Mouse (Mus musculus) layer of hippocampus, postnatal 10 days (tissue): Measurements from ENCODE around the gene Pmpcb. TPM values are rescaled to one million over a fixed set of nuclear protein-coding genes. Genes with fewer than 3 reads are reported as not detected.
"Not testable (repeated sequence)": the region's sequence is repeated elsewhere in the genome, so short reads cannot be mapped to it uniquely, and the experiment has no call there.

ENCODE experiments used
- DNase-seq, 2 experiments: peaks; one replicate each; pipeline ENCODE4 v3.0.0; 2021; ENCODE audit warnings: low spot score in 2 of 2
- long read RNA-seq: library from polyadenylated mRNA; stranded (forward); transcript quantifications from one replicate; pipeline ENCODE4 v2.0.0, GENCODE M21; 2023
- total RNA-seq, 2 experiments: library from RNA; stranded (reverse); gene quantifications; 2 replicates each; pipeline ENCODE4 v1.2.3; 2021

Gene Pmpcb
- total RNA-seq = 10 to 100 TPM; 64.6 to 66.2 TPM
- long read RNA-seq, transcript Pmpcb-201 (13 exons, 1,615 nt) = major isoform, 31 of 43 reads
- long read RNA-seq, partial matches to known transcripts = 4 of 43 reads
- long read RNA-seq, other reads (novel, unspliced or antisense) = 8 of 43 reads

DNA sequence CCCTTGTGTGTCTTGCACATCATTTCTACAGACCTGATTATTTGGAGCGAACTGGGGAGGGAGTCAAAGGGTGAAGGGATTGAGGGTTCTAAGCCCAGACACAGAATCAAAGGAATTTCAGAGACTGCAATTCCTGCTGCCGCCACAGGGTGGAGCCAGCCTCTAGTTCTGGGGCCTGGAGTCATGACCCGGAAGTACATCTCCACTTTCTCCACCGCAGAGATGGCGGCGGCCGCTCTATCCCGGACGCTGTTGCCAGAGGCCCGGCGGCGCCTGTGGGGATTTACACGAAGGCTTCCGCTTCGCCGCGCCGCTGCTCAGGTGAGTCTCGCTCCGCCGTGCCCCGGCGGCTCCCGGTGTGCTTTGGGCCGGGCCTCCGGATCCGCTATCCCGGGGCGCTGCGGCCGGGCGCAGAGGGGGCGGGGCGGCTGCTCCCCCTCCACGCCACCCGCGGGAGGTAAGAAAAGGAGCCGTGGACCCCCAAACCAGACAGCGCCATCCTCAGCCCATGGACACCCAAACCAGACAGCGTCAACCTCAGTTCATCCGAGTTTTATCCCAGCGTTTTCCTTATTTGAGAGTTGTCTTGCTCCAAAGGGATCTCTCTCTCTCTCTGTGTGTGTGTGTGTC is at the start of gene Pmpcb:
Gene Pmpcb, plus strand, starts transcription at position 186 of the 630 bp plus-strand sequence.
- peak; percentile 91 to 92 for DNase-seq

DNA sequence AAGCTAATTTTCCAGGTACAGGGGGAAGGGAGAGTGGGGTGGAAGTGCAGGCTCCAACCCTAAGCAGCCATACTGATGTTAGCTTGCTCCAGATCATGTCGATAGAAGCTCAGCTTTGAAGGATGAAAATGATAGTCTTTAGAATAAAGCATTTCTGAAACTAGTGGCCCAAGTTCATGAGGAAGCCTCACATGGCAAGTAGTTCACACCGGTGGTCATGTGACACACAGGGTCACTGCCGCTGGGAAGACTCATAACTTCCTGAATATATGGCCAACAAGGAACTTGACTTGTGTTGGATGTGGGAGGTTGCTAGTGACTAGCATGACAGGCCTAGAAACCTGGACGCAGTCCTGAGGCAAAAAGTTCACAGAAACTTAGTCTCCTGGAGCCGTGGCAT is 44.7 kb upstream of the Pmpcb start:
- no peak for DNase-seq

DNA sequence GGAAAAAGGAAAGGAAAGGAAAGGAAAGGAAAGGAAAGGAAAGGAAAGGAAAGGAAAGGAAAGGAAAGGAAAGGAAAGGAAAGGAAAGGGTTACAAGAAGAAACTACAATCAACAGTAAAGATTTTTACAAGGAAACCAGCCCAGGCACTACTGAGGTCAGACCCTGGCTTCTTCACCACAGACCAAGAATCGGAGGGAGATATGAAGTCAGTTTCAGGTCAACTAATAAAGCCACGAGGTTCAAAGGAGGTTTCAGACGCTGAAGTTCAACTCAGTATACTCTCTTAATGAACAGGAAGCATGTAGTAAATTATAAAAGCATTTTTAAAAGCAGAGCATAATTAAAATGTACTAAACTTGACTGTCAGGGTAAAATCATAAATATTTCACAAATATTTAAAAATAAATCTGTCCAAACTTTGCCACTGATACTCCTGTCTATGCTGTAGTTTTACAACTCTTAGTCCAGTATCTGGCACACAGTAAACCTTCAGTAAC is 43.5 kb upstream of the Pmpcb start:
- no peak for DNase-seq

DNA sequence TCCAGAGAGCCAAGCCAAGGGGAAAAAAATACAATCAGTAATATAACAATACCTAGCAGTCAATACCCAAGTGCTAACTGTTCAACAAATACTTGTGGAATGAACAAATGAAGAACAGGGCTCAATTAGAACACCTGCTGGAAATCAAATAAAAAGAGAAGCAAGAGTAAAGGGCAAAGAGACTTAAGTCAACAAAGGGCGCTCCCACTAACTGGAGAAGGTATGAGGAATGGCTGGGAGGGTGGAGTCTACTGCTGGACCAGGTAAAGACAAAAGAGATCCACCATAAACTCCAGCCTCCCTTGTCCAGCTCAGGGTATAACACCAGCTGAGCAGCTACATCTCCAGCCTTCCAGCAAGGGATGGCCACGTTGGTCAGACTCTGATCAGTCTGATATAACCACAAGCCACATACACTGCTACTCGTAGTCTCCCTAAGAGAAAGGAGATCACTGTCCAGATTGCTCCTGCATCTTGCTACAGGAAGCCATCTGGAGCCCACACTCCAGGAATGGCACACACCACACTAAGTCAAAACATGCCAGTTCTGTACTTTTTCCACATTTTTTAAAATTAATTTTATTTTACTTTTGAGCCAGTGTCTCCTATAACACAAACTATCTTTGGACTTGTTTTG is 42.0 kb upstream of the Pmpcb start:
- no peak for DNase-seq

DNA sequence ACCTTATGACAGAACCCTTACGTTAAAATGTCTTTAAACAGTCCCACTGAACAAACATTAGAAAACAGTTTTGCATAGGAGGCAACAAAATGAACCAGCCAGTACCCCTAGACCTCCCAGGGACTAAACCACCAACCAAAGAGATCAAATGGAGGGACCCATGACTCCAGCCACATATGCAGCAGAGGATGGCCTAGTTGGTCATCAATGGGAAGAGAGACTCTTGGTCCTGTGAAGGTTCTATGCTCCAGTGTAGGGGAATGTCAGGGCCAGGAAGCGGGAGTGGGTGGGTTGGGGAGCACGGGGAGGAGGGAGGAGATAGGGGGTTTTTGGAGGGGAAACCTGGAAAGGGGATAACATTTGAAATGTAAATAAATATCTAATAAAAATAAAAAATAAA is 37.4 kb upstream of the Pmpcb start:
- not testable (repeated sequence) for DNase-seq

DNA sequence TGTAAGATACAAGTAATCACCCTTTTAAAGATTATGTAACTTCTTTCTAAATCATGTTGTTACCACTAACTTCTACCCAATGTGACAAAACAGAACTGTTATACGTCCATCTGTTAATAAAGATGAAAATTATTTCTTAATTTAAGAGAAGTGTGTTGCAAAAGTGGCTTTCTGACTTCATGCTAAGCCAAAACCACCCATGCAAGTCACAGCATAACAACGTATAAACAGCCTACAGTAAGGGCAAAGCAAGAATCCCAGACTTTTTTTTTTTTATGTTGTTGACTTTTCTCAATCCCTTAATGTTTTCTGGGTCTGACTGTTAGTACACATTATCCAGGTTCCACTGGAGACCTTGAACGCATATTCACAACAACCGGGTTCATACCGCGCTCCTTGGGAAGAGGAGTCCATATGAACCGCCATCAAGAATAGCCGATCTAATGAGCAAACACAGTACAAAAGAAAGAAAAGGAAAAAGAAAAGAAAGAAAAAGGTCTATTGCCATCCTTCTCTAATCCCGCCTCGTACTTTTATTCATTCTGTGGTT is 36.6 kb upstream of the Pmpcb start:
- no peak for DNase-seq

DNA sequence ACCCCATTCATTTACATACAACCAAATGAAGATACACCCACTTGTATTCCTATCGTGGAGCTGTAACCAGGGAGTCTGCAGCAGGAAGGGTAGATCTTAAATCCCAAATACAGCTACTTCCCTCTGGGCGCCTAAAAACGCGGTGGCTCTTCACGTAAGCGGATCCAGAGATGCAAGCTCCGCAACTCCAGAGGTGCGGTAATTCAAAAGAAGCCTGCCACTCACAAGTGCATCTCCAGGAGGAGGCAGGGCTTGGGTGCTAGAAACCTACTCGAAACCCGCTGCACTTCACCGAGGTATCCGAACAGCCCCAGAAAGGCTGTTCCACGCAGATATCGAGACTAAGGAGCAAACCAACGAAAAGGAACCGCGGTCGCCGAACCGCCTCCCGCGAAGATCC is 36.0 kb upstream of the Pmpcb start:
- no peak for DNase-seq

DNA sequence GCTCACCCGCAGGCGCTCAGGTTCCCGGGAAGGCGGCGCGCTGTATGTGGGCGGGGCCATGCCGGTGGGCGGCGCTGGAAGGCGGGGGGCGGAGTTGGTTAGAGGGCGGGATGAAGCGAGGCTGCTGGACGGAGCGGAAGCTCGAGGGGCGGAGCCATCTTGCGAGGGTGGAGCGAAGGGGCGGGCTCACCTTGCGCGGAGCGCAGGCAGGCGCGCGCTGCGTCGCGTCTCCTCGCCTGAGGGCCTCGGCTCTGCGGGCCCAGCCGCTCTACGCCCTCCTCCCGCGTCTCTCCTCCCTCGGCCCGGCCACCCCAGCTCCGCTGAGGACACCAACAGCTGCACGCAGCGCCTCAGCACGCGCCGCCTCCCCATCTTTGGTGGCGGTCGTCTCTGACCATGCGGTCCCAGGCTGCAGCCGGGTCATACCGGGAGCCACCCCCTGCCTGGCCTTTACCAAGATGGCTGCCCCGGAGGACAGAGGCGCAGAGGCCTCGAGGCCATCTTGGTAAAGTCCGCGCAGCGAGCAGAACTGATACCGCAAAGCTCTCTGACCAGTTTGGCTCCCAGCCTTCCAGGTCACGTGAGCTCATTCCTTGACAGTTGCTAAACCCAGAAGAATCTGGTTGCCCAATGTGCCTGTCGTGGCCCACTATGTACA is 35.5 kb upstream of the Pmpcb start, which contains the start of gene Napepld:
Gene Napepld, minus strand, starts transcription at position 46 of the 658 bp plus-strand sequence.
- peak; percentile 99 for DNase-seq

DNA sequence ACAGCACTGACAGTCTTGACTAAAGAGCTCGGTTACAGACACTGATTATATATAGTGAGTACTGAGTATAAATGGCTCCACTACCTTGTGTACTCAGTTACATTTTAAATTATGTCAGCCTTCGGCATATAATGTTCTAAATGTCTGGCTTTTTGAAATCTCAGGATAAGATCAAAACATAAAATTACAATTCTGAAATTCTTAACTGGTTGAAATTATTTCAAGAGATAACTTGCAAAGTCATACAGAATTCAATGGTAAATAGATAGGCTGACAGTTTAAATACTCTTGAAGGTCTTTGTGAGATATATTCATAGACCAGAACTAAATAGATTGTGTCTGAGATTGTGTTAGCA is 35.0 kb upstream of the Pmpcb start:
- no peak for DNase-seq

DNA sequence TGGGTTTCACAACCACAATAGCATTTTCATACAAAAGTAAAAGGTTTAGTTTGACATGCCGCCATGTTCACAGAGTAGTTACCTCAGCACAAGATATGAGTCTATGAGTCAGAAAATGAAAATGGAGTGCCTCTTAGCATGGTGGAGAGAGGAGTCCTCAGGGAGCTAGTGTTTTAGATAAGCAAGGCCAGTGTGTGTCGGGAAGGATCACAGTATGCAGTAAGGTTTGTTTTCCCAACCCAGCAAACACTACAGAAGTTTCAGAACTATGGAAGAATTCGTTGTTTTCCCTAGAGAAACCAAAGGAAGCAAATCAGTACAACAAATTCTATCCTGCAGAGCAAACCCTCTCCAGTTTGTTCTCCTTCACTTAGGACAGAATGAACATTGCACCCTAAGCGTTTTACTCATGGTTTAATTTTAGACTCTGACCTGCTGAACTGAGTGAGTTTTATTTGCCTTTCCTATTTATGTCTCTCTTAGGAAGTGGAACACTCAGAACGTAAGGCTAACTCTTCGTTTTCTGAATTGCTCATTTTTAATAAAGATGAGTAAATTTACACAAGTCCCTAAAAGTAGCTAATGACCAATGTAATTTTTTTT is 34.0 kb upstream of the Pmpcb start:
- DNase-seq = no peak

DNA sequence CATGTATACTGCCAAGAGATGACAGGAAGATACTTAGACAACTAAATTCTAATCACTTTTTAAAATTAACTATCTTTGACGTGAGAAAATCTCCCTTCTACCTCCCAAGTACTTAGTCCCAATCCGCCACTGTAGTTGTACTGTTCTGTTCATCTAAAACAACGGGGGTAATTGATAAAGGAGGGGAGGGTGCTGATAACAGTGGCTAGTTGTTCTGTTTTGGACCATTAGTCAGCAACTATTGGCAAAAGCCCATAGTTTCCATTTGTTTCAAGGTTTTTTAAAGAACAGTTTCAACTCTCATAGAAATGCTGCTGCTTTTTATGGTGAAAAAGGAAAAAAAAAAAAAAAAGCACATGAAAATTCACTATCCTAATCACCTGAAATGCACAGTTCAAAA is 33.2 kb upstream of the Pmpcb start:
- no peak for DNase-seq

DNA sequence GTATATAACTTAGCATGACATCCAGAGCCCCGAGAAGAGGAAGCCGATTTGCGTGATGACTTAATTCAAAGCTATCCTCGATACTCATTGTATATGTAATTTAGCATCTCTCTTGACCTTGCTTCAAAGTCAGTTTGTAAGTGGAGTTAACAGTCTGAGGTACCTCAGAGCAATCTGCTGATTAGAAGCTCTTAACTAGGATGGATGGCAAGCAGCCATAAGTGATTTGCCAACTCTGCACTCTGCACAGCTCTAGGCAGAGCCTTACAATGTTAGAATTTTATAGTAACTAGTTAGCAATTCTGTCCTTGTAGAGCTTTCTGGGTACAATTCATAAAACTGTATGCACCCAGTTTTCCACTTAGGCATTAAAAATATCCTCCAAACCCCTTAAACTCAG is 30.4 kb upstream of the Pmpcb start:
- no peak for DNase-seq

DNA sequence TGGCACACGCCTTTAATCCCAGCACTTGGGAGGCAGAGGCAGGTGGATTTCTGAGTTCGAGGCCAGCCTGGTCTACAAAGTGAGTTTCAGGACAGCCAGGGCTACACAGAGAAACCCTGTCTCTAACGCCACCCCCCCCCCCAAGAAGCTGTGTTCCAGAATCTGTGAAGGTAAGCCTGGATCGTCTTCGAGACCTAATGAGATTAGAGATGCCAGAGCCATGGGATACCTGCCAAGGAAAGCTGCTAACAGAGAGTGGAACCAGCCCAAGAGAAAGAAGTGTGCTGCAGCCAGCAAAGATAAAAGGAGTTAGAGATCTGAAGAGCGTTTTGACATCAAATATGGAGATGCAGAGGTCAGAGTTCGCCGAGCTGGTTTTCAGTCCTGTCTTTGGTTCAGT is 28.9 kb upstream of the Pmpcb start:
- DNase-seq = not testable (repeated sequence)

DNA sequence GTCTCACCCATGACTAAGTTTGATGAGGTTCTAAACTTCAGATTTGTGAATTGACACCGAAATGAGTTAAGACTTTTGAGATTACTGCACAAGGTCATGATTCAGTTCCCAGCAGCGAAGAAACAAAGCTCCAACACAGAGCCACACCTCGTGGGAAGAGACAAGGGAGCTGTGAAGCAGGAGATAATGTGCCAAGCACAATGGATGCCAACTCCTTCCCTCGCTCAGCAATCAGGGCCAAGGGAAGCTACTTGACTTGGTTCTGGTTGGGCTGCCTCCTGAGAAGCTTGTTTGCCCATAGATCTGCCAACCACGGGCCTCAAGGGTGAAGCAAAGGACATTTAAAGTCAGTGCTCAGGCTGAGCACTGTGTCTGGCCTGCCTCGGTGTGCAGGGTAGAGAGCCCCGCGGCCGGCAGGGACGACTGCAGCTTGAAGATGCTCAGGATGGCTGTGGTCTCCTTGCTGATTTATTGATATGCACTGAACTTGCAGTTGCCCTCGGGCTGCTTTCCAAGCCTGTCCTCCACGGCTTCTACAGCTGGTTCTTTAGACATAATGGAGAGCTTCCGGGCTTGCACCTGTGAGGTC is 24.7 kb upstream of the Pmpcb start:
- DNase-seq = no peak

DNA sequence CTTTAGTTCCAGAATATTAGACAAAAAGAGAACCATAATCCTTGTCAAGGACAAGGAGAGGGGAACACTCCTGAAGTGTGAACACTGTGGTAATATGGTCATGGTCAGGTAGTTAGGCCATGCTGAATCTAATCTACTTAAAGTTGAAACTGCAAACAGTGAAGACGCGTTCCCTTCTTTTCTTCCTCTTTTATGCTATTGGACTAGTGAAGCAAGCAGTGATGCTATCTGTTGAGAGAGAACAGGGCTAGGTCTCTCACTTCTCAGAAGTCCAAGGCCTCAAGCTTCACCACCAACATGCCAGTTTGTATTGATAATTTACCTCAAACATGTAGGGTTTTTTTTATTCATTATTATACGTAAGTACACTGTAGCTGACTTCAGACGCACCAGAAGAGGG is 22.5 kb upstream of the Pmpcb start:
- no peak for DNase-seq

DNA sequence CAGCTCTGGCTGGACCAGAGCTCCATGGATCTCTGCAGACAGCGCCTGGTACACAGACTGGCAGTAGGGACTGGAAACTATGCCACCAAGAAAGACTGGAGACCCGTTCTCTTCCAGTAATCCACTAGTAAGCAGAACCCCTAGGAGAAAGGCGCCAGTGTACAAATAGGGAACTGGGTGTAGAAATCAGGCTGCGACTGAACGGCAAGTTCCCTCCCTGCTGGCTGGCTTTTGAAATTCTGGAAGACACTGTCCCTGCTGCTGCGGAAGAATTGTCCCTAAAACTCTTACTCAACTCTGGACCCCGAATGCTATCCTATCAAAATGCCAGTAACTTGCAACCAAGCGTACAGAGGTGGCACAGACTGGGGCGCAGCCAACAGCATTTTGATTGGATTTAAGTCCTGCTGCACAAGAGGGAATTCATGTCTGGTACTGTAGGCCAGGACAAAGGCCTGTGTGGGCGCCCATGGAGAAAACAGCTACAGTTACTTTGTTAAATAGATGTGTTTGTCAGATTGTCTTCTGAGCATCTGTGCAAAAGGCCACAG is 19.7 kb upstream of the Pmpcb start:
- DNase-seq = no peak

DNA sequence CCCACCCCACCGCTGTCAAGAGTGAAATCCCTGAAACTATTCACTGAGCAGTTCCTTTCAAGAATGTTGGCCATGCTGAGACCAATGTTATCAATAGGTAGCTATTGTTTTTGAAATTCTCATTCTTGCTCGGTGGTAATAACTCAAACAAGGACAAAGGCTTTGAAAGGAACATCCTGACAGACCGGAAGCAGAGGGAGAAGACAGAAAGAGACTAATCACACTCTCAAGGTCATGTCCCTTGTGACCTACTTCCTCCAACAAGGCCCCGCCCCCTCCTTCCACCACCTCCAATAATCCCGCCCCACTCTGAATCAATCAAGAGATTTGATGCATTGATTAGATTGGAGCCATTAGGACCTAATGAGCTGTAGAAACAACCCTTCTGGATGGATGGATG is 18.4 kb upstream of the Pmpcb start:
- DNase-seq = no peak

DNA sequence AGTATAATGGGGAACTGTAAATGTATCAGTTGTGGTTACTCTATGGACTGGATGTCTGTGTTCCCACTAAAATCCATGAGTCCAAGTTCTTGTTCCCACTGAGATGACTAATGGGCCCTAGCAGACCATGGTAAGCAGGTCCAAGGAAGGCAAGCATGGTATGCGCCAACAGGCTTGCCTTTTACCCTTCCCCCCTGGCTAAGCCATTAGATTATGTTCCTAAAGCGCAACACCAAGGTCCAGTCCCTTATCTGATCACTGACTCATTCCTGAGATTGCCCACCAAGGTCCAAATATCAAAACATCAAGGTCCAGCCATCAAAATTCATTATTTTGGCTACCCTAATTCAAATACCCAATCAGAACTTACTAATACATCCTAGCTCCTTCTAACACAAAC is 17.7 kb upstream of the Pmpcb start:
- no peak for DNase-seq

DNA sequence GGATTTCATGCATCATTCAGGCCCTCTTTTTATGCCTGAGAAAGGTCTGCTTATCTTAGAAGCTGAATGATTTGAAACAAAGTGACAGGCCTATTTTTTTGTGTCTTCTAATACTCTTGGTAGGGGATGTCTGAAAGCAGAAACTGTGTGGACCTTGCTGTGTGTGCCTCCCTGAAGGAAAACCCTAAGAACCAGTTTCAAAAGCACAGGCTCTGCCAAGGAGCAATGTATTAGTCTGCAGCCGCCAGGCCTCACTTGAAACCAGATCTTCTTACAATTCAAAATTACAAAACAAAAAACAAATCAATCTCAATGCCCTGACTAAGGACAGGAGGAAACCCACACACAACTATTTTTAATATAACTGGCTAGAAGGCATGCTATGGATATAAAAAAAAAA is 12.5 kb upstream of the Pmpcb start:
- DNase-seq = no peak

DNA sequence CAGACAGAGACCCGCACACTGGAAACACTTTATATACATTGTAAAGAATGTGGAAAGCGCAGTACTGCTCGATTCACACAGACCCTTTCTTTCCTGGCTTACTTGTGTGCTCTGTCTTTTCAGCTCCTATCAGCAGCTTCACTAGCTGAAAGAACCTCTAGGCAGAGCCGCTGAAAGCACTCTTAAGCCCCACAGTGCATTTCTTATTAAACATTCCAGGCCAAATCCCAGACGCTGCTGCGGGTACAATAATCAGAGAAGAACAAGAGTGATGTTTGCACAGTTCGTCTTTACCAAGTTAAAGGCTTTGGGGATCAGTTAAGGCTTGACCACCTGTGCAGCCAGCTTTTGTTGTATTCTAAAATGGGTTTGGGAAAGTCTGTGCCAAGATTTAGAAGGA is 12.1 kb upstream of the Pmpcb start:
- DNase-seq = no peak

DNA sequence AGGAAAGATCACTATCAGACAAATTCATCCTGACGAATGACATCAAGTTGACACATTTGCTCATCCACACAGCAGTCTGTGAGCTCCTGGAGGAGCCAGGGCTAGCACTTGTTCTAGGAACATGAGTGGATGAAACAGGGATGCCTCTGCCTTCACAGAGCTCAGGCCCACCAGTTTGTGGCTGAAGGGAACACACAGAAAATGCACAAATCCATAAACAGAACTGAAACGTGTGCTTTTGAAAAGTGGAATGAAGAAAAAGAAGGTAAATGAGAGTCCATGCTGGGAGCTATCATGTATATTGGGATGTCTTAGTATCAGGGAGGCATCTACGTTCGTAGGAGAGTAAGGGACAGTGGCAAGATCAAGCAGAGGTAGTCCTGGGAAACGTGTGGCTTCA is 7.8 kb upstream of the Pmpcb start:
- no peak for DNase-seq
